Mouse (Mus musculus) cerebellum, adult 18-20 months (tissue): ENCODE results near the gene Wnt10b.
A peak's percentile ranks its signal among the peaks of the same experiment; 100 is the strongest.

Source experiments
- DNase-seq, 2 experiments: peaks; one replicate each; pipeline ENCODE4 v3.0.0; 2021

The Wnt10b gene

DNA sequence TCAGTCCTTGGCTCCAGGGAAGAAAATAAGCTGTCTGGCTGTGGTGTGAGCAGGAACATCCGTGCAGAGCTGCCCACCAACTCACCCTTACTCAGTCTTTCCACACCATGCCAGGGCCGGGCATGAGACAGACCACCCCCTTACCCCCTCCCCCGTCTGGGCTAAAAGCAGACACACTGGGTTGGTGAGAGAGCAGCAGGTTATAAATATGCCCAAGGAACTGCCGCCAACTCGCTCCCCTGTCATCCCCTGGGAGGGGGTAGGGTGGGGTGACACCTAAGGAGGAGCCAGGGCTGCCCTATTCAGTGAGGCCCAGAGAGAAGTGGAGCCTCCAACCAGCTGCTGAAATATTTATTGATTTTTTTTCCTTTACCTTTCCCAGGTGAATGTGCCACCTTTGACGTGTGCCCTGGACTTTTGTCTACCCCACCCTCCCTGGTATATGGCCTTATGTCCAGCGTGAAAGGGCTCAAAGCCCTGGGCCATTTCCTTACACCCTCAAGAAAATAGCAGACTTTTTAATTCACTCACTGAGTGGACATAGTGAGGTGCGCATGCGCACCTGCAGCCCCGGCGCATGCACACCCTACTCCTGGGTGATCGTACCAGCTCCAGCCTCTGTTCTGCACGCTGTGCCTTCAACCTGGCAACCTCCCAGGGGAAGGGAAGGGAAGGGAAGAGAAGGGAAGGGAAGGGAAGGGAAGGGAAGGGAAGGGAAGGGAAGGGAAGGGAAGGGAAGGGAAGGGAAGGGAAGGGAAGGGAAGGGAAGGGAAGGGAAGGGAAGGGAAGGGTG lies 19.0 kb upstream of the Wnt10b start:
- no peak for DNase-seq

DNA sequence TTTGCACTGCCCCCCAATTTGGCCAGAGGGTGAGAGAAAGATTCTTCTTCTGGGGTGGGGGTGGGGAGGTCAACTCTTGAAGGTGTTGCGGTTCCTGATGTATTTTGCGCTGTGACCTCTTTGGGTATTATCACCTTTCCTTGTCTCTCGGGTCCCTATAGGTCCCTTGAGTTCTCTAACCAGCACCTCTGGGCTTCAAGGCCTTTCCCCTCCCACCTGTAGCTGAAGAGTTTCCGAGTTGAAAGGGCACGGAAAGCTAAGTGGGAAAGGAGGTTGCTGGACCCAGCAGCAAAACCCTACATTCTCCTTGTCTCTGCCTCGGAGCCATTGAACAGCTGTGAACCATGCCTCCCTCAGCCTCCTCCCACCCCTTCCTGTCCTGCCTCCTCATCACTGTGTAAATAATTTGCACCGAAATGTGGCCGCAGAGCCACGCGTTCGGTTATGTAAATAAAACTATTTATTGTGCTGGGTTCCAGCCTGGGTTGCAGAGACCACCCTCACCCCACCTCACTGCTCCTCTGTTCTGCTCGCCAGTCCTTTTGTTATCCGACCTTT lies 15.3 kb upstream of the Wnt10b start:
- DNase-seq = no peak

DNA sequence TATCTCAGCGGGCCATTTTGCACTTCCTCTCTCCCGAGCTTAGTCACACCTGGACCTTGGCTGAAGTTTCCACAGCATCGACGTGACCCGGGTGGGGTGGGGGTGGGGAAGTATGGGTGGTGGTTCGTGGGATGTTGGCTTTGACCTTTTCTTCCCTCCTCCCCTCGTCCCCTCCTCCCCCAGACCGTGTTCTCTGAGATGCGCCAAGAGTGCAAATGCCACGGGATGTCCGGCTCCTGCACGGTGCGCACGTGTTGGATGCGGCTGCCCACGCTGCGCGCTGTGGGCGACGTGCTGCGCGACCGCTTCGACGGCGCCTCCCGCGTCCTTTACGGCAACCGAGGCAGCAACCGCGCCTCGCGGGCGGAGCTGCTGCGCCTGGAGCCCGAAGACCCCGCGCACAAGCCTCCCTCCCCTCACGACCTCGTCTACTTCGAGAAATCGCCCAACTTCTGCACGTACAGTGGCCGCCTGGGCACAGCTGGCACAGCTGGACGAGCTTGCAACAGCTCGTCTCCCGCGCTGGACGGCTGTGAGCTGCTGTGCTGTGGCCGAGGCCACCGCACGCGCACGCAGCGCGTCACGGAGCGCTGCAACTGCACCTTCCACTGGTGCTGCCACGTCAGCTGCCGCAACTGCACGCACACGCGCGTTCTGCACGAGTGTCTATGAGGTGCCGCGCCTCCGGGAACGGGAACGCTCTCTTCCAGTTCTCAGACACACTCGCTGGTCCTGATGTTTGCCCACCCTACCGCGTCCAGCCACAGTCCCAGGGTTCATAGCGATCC lies 14.5 kb upstream of the Wnt10b start:
- DNase-seq = no peak

DNA sequence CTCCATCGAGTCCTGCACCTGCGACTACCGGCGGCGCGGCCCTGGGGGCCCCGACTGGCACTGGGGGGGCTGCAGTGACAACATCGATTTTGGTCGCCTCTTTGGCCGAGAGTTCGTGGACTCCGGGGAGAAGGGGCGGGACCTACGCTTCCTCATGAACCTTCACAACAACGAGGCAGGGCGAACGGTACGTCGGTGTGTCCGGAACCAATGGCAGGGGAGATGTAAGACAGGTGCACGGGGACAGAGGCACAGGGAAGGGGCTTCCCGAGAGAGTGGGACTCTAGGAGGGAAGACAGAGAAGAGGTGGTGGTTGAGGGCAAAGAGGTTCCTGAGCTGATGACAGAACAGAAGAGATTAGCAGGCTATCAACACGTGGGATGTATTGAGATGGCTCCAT lies 13.8 kb upstream of the Wnt10b start:
- no peak for DNase-seq

DNA sequence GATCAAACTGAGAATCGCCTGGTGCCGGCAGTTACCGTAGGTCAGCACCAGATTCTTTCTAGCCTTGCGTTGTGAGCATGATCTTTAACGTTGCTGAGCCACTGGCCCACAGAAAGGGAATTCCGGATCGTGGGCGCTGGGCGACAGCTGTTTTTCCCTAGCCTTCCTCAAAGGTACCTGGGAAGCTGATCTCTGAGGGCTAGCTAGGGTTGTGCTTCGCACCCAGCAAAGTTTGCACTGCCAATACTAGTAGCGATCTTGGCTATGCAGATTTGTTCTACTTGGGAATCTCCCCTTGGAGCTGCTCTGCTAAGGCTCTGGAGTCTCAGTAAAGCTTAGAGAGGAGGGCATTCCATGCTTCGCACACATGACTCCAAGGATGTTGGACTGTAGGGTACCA lies 13.3 kb upstream of the Wnt10b start:
- DNase-seq = no peak

DNA sequence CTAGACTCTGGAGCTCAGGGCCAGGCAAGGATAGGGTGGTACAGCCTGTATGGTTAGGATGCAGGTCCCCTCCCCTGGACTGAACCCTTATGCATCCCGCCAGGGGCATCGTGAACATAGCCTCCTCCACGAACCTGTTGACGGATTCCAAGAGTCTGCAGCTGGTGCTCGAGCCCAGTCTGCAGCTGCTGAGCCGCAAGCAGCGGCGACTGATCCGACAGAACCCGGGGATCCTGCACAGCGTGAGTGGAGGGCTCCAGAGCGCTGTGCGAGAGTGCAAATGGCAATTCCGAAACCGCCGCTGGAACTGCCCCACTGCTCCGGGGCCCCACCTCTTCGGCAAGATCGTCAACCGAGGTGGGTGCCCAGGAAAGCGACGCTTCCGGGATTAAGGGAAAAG lies 12.8 kb upstream of the Wnt10b start:
- DNase-seq = no peak

DNA sequence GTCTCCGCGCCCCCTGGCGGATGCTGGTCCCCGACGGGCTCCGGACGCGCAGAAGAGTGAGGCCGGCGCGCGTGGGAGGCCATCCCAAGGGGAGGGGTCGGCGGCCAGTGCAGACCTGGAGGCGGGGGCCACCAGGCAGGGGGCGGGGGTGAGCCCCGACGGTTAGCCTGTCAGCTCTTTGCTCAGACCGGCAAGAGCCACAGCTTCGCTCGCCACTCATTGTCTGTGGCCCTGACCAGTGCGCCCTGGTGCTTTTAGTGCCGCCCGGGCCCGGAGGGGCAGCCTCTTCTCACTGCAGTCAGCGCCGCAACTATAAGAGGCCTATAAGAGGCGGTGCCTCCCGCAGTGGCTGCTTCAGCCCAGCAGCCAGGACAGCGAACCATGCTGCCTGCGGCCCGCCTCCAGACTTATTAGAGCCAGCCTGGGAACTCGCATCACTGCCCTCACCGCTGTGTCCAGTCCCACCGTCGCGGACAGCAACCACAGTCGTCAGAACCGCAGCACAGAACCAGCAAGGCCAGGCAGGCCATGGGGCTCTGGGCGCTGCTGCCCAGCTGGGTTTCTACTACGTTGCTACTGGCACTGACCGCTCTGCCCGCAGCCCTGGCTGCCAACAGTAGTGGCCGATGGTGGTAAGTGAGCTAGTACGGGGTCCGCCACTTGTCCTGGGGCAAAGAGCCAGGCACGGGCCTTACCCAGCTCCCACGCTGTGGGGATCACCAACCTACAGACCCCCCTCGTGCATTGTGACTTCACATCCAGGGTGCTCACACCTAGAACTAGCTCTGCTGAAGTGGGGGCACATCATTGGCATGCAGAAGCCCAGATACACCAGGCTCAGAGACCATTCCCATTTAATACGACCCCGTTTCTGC lies 11.9 kb upstream of the Wnt10b start, which contains the start of gene Wnt1:
TSS of gene Wnt1 (plus strand) at position 197 of the 875 bp plus-strand sequence.
- DNase-seq = peak in 1 of 2 experiments; percentile 37

DNA sequence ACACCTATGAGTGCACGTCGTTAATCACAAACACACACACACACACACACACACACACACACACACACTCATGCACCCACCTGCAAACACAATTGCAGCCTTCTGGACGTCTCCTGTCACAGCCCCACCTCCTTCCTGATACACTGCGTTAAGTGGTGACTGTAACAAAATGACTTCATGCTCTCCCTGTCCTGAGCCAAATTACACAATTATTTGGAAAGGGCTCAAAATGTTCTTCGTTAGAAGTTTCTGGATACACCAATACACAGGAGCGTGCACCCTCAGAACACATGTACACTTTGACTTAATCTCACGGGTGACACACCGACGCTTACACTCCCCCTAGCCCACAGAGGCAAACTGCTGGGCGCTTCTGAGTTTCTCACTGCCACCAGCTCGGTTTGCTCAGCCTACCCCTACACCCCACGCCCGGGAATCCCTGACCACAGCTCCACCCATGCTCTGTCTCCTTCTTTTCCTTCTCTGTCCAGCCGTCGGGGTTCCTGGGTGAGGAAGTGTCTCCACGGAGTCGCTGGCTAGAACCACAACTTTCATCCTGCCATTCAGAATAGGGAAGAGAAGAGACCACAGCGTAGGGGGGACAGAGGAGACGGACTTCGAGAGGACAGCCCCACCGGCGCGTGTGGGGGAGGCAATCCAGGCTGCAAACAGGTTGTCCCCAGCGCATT lies 11.2 kb upstream of the Wnt10b start:
- no peak for DNase-seq

DNA sequence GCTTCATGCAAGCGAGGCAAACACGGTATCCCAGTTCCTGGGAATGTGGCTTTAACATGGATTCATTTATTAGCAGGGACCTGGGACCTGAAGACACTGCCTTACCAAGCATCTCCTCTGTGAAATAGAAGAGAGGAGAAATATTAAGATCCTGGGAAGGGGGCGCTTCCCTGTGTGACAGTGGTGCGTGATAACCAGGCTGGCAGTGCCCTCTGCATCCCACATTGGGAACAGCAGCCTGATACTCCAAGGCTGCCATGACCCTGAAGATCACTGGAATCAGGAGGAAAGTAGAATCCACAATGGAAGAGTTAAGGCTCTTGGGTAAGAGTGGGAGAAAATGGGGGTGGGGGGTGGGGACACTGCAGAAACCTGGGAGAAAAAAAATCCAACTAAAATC lies 10.0 kb upstream of the Wnt10b start:
- no peak for DNase-seq

DNA sequence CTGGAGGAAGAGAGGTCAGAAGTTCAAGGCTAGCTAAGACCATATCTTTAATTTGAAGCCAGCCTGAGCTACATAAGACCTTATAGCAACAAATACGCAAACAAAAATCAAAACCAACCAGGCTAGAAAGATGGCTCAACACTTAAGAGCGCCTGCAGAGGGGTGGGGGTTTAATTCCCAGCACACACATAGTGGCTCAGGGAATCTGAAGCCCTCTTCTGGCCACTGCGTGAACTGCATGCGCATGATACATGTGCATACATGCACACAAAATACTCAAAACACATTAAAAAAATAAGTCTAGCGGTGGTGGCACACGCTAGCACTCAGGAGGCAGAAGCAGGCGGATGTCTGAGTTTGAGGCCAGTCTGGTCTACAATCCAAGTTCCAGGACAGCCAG lies 7.8 kb upstream of the Wnt10b start:
- no peak for DNase-seq

DNA sequence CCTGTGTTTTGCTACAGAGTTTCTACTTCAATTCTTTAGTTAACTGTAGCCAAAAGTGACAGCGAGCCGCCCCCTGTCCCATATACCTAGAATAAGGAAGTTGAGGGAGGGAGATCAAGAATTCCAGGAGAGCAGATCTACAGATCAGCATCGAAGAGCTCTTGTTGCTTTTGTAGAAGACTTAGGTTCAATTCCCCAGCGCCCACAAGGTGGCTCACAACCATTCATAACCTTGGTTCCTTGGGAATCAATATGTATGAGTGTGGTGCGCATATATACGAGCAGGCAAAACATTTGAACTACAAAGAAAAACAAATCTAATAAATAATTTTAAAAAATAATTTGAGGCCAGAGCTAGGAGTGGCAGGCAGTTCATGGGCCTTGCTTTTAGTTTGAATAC lies 3.2 kb upstream of the Wnt10b start:
- no peak for DNase-seq

DNA sequence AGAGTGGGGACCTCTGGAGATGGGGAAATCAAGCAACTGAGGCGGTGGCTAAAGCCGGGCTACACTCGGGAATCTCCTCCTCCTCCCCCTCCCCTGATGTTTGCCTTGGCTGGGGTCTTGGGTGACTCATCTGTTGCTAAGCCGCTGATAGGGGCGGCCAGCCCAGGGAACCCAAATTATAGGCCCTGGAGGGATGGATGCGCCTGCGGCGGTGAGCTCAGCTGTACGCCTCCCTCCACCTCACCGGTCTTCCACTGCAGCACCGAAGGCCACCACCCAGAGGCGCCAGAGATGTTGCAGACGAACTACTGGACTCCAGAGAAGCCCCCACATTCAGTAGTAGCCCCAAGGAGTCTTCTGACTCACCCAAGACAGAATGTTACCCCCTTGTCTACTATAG lies 2.6 kb upstream of the Wnt10b start:
- DNase-seq = no peak

DNA sequence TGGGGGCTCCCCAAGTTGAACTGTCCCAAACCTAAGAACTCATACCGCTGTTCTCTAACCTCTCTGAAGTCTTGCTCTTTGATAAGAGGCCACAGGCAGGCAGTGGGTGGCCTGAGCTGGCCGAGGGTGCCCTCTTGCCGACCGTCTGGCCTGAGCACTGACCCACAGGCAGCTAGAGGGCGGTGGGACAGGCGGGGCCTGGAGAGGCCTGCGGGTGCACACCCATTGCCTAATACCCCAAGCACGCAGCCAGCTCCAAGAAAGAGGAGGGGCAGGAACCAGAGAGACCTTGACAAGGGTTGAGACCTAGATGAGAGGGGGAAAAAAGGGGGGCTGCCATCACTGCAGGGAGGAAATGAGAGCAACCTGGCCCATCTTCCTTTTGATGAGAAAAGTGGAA lies 2.1 kb upstream of the Wnt10b start:
- no peak for DNase-seq

DNA sequence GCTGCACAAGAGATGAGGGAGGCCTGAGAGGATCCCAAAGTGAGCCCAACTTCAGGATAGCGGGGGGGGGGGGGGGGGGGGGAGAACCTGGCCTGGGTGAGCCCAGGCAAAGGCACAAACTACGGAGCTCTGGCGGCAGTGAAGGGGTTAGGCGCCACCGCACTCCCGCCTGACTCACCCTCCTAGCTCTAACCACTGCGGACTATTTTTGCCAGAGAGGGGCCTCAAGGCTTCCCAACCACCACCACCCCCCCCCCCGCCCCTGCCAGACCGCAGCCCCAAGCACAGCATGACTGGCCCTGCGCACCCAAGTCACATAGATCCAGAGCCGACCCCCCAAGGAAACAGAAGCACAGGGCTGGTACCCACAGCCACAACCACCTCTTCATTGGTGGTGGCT lies 856 bp upstream of the Wnt10b start:
- no peak for DNase-seq

DNA sequence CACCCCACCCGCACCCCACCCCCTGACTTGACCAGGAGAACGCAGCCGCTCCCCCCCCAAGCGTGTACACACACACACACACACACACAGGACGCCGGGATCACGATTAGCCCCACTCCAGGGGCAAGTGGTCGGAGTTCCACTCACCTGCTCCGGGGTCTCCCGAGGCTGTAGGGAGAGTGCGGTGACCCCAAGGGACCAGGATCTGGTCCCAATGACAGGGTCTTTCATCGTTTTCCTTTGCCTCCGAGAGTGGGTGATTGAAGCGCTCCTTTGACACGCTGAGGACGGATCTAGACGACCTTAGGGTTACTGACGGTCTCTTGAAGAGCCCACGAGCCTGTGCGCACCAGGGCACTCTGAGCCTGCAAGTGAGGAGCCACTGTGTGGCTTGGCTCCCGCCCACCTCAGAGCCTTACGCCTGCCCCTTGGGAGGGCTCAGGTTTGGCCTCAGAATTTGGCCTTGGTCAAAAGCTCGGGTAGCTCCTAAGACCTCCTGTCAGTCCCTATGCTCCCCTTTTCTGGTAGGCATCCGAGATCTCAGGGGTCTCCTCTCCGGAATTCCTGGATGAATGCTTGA lies 331 bp upstream of the Wnt10b start:
- DNase-seq = no peak

DNA sequence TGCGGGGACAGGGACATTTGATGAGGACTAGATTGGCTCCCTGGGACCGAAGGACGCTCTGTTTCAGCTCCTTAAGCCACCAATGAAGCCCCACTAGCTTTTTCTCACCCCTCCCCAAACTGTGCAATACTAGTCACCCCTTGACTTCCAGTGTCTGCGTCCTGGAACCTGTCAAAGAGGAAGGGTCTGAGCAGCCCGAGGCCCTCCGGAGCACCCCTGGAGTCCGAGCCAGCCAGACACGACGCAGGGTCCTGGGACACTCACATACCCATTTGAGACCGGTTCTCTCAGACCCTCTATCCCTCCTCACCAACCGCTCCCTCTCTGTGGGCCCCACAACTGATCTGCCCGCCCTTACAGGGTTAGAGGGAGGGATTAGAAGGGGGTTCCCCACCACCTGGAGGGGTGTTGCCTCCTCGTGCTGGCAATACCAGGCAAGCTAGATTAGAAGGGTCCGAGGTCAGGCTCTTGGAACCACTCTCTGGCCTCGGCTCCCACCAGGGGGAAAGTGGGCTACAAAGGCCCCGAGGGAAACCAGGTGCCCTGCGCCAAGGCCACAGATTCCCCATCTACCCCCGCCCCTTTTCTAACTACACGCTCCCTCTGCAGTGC lies 839 bp downstream of the Wnt10b start:
- no peak for DNase-seq

DNA sequence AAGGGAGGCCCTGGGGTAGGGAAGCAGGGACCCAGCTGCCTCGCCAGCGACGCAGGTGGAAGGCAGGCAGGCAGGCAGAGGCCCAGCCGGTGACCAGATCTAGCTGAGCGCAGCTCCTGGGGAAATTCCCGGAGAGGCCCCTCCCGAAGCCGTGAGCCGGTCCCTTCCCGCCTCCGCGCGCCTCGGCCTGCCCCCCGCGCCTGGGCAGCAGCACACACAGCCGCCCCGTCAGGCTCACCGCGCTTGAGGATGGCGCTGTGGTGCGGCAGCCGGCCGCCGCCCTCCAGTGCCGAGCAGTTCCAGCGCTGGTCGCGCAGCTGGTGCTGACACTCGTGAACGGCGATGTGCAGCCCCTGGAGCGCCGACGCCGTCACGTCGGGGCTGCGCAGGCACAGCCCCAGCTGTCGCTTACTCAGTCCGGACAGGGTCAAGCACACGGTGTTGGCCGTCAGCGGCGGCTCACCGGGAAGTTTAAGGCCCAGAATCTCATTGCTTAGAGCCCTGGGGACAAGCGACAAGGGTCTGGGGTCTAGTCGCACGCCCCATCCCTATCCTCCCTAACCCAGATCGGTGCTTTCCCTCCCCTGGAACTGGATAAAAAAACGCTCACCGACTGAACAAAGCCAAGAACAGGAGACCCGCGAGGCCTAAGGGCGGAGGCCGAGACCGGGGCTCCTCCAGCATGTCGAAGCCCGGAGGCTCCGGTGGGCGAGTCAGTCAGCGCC lies 1.5 kb downstream of the Wnt10b start:
- DNase-seq = no peak

DNA sequence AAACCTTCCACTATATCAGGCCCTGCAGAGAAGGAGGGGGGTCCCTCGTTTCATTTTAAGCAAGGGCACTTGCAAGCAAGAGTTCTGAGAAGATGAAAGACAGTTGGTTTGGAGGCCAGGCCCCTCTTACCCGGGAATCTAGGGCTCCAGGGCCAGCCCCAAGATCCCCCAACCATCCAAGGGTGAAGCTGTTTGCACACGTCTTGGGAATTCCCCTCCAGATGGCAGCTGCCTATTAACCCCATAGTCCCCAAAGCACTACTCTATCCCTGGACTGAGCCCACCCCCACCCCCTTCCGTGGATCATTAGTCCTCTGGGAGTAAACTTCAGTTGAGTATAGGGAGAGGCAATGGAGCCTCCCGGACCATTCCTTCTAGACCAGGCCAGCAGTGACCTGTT lies 2.4 kb downstream of the Wnt10b start:
- no peak for DNase-seq

DNA sequence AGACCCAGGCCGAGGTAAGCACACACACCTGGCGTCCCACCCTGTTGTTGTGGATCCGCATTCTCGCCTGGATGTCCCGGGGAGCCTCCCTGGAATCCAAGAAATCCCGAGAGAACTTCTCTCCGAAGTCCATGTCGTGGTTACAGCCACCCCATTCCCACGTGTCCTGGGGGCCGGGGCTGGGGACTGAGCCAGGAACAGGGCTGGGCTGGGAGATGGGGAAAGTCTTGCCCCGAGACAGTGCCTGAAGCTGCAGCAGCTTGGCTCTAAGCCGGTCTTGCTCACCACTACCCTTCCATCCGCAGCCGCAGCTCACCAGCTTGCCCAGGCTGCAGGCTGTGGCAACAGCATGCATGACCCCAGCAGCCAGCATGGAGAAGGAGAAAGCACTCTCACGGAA lies 3.9 kb downstream of the Wnt10b start:
- DNase-seq = no peak

DNA sequence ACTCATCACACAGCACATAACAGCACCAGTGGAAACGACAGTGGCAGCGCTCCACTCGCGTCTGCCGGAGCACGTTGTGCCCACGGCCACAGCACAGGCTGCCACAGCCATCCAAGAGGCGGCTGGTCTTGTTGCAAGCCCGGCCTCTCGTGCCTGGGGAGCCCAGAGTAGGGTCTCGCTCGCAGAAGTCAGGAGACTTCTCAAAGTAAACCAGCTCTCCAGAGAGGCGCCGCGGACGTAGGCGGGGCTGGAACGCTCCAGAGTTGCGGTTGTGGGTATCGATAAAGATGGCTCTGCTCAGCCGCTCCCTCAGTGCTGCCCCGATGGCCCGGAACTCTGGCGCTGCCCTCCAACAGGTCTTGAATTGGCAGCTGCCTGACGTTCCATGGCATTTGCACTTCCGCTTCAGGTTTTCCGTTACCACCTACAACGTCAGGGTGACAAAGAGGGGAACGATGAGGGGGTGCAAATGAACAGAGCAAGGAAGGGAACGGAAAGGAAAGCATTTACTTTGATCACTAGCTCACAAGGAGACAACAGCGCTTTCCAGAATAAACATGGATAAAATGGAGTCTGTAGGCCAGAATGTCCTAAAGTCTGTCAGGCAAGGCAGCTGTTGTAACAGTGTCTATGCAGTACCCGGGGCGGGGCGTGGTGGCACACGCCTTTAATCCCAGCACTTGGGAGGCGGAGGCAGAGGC lies 5.3 kb downstream of the Wnt10b start:
- no peak for DNase-seq
